Mouse (Mus musculus): ENCODE measurements at regions not wholly inside any gene's neighbourhood (a gene's known extent, or its start where the extent isn't known, plus 50 kb on each side); places are given as distances from the start of the nearest gene placed in this dataset.
"Not testable (repeated sequence)": the region's sequence is repeated elsewhere in the genome, so short reads cannot be mapped to it uniquely, and the experiment has no call there.

- not testable (repeated sequence) for TF ChIP-seq CTCF (IDR thresholded peaks at IDR 0.05; ENCODE audit: low read depth, low read length); POLR2A (IDR thresholded peaks at IDR 0.05; ENCODE audit: insufficient read depth, low read length); EP300 (IDR thresholded peaks at IDR 0.05; ENCODE audit: insufficient read depth, low read depth, low read length)
Measured at GRCm38 (mm10) chr9:4931861-4932260, 135.8 kb upstream of the Gria4 start.

All from ES-Bruce4 (cell line).